Mouse (Mus musculus): ENCODE measurements around the gene Cmip. TPM values are rescaled to one million over a fixed set of nuclear protein-coding genes. Genes with fewer than 3 reads are reported as not detected.
A peak's percentile ranks its signal among the peaks of the same experiment; 100 is the strongest.

Gene Cmip
- total RNA-seq, 2 experiments from 2014 or later: 49.3 to 50.3 TPM

- no peak for ATAC-seq (replicated peaks; ENCODE audit: low FRiP score, poor library complexity, severe bottlenecking)
Measured at GRCm38 (mm10) chr8:117436786-117437185, 179.9 kb downstream of the Cmip start.

GRCm38 (mm10) chr8:117437616-117438015 is 180.8 kb downstream of the Cmip start:
- no peak for ATAC-seq (replicated peaks; ENCODE audit: low FRiP score, poor library complexity, severe bottlenecking)

- ATAC-seq (replicated peaks; ENCODE audit: low FRiP score, poor library complexity, severe bottlenecking): no peak
Measured at GRCm38 (mm10) chr8:117440317-117440716, 183.5 kb downstream of the Cmip start.

GRCm38 (mm10) chr8:117440759-117441158 is 183.9 kb downstream of the Cmip start:
- no peak for ATAC-seq (replicated peaks; ENCODE audit: low FRiP score, poor library complexity, severe bottlenecking)

GRCm38 (mm10) chr8:117445507-117445906 is 188.6 kb downstream of the Cmip start:
- ATAC-seq (replicated peaks; ENCODE audit: low FRiP score, poor library complexity, severe bottlenecking): no peak

- ATAC-seq (replicated peaks; ENCODE audit: low FRiP score, poor library complexity, severe bottlenecking): no peak
Measured at GRCm38 (mm10) chr8:117446344-117446997, 189.6 kb downstream of the Cmip start.

- ATAC-seq (replicated peaks; ENCODE audit: low FRiP score, poor library complexity, severe bottlenecking): no peak
Measured at GRCm38 (mm10) chr8:117451072-117451471, 194.2 kb downstream of the Cmip start.

- ATAC-seq (replicated peaks; ENCODE audit: low FRiP score, poor library complexity, severe bottlenecking): no peak
Measured at GRCm38 (mm10) chr8:117453974-117454373, 197.1 kb downstream of the Cmip start.

GRCm38 (mm10) chr8:117454516-117455116 is 197.8 kb downstream of the Cmip start:
- ATAC-seq (replicated peaks; ENCODE audit: low FRiP score, poor library complexity, severe bottlenecking): no peak

- no peak for ATAC-seq (replicated peaks; ENCODE audit: low FRiP score, poor library complexity, severe bottlenecking)
Measured at GRCm38 (mm10) chr8:117455701-117456100, 198.8 kb downstream of the Cmip start.

- ATAC-seq (replicated peaks; ENCODE audit: low FRiP score, poor library complexity, severe bottlenecking): no peak
Measured at GRCm38 (mm10) chr8:117458440-117458839, 201.6 kb downstream of the Cmip start.

- no peak for ATAC-seq (replicated peaks; ENCODE audit: low FRiP score, poor library complexity, severe bottlenecking)
Measured at GRCm38 (mm10) chr8:117462701-117463284, 205.9 kb downstream of the Cmip start.

- ATAC-seq (replicated peaks; ENCODE audit: low FRiP score, poor library complexity, severe bottlenecking): no peak
Measured at GRCm38 (mm10) chr8:117464525-117464924, 207.7 kb downstream of the Cmip start.

GRCm38 (mm10) chr8:117465250-117465649 is 208.4 kb downstream of the Cmip start:
- ATAC-seq (replicated peaks; ENCODE audit: low FRiP score, poor library complexity, severe bottlenecking): peak; percentile 66

- no peak for ATAC-seq (replicated peaks; ENCODE audit: low FRiP score, poor library complexity, severe bottlenecking)
Measured at GRCm38 (mm10) chr8:117467466-117467865, 210.6 kb downstream of the Cmip start.

- ATAC-seq (replicated peaks; ENCODE audit: low FRiP score, poor library complexity, severe bottlenecking): no peak
Measured at GRCm38 (mm10) chr8:117469431-117470341, 212.8 kb downstream of the Cmip start.

GRCm38 (mm10) chr8:117470342-117470781 is 213.5 kb downstream of the Cmip start:
- no peak for ATAC-seq (replicated peaks; ENCODE audit: low FRiP score, poor library complexity, severe bottlenecking)

GRCm38 (mm10) chr8:117471174-117471573 is 214.3 kb downstream of the Cmip start:
- peak; percentile 74 for ATAC-seq (replicated peaks; ENCODE audit: low FRiP score, poor library complexity, severe bottlenecking)

GRCm38 (mm10) chr8:117471655-117472054 is 214.8 kb downstream of the Cmip start:
- ATAC-seq (replicated peaks; ENCODE audit: low FRiP score, poor library complexity, severe bottlenecking): no peak

- no peak for ATAC-seq (replicated peaks; ENCODE audit: low FRiP score, poor library complexity, severe bottlenecking)
Measured at GRCm38 (mm10) chr8:117472332-117472731, 215.5 kb downstream of the Cmip start.

Measured in erythroid progenitor cell, adult 5-6 weeks (primary cell).